Mouse (Mus musculus): ENCODE results near the gene Lhb.

GRCm38 (mm10) chr7:45462325-45462724, 41.7 kb downstream of the Lhb start:
- TF ChIP-seq CTCF (IDR thresholded peaks at IDR 0.05; ENCODE audit: low read depth) = no peak
- no peak for TF ChIP-seq EP300 (optimal IDR thresholded peaks at IDR 0.05)
